Mouse (Mus musculus) thymus, postnatal 10 days (tissue): ENCODE data around the gene Nabp1.

Source experiments
- DNase-seq, 2 experiments: peaks; one replicate each; pipeline ENCODE4 v3.0.0; 2021; ENCODE audit warnings: low spot score in 2 of 2

The Nabp1 gene

GRCm38 (mm10) chr1:51478262-51479026 is at the start of gene Nabp1:
Nabp1 (minus strand) TSS chr1:51478425.
- peak; percentile 99 for DNase-seq

- DNase-seq: no peak
These were observed 47.5 kb upstream of the Nabp1 start for GRCm38 (mm10) chr1:51525563-51526265.

- no peak for DNase-seq
These were observed 43.4 kb upstream of the Nabp1 start for GRCm38 (mm10) chr1:51521651-51522050.

GRCm38 (mm10) chr1:51520246-51520780 is 42.1 kb upstream of the Nabp1 start:
- DNase-seq: no peak

GRCm38 (mm10) chr1:51519112-51519511 is 40.9 kb upstream of the Nabp1 start:
- no peak for DNase-seq

- DNase-seq: no peak
These were observed 37.4 kb upstream of the Nabp1 start for GRCm38 (mm10) chr1:51515625-51516024.

- DNase-seq: no peak
These were observed 36.8 kb upstream of the Nabp1 start for GRCm38 (mm10) chr1:51515041-51515440.

GRCm38 (mm10) chr1:51514379-51514778 is 36.2 kb upstream of the Nabp1 start:
- no peak for DNase-seq

GRCm38 (mm10) chr1:51513059-51513713 is 35.0 kb upstream of the Nabp1 start:
- DNase-seq: no peak

- no peak for DNase-seq
These were observed 34.1 kb upstream of the Nabp1 start for GRCm38 (mm10) chr1:51512326-51512725.

- no peak for DNase-seq
These were observed 31.6 kb upstream of the Nabp1 start for GRCm38 (mm10) chr1:51509776-51510175.

- peak in 1 of 2 experiments; percentile 18 for DNase-seq
These were observed 30.9 kb upstream of the Nabp1 start for GRCm38 (mm10) chr1:51509083-51509482.

- no peak for DNase-seq
These were observed 30.3 kb upstream of the Nabp1 start for GRCm38 (mm10) chr1:51508543-51508942.

GRCm38 (mm10) chr1:51507436-51507835 is 29.2 kb upstream of the Nabp1 start:
- DNase-seq: no peak

GRCm38 (mm10) chr1:51506236-51506635 is 28.0 kb upstream of the Nabp1 start:
- no peak for DNase-seq

GRCm38 (mm10) chr1:51505632-51506031 is 27.4 kb upstream of the Nabp1 start:
- DNase-seq: no peak

- no peak for DNase-seq
These were observed 24.8 kb upstream of the Nabp1 start for GRCm38 (mm10) chr1:51503055-51503454.

- no peak for DNase-seq
These were observed 24.1 kb upstream of the Nabp1 start for GRCm38 (mm10) chr1:51502353-51502752.

- no peak for DNase-seq
These were observed 23.0 kb upstream of the Nabp1 start for GRCm38 (mm10) chr1:51501251-51501650.

GRCm38 (mm10) chr1:51498601-51499098 is 20.4 kb upstream of the Nabp1 start:
- no peak for DNase-seq

GRCm38 (mm10) chr1:51496163-51496562 is 17.9 kb upstream of the Nabp1 start:
- DNase-seq: no peak
